Mouse (Mus musculus): Measurements from ENCODE around the gene Vmn1r191. TPM values are rescaled to one million over a fixed set of nuclear protein-coding genes. Genes with fewer than 3 reads are reported as not detected.

The Vmn1r191 gene
- polyA plus RNA-seq (2017; shearing (Covaris generic)), result not detected

DNA sequence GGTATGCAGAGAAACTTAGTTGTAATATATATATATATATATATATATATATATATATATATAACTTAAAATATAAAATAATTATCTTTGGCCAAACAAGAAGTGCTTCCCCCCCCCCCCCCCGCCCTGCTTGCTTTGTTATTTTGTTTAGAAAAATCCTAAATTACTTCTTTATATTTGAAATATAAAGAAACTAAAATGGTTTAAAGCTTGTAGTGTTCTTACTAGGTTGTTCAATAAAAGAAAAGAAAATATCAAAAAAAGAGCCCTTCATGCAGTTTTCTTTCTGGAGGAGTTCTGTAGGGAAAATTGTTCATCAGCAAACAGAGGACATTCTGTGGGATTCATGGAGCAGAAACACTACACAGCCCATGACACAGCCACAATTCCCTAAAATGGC, at the start of gene Vmn1r191:
Gene Vmn1r191 (minus strand): TSS at position 101 of the 400 bp plus-strand sequence.

DNA sequence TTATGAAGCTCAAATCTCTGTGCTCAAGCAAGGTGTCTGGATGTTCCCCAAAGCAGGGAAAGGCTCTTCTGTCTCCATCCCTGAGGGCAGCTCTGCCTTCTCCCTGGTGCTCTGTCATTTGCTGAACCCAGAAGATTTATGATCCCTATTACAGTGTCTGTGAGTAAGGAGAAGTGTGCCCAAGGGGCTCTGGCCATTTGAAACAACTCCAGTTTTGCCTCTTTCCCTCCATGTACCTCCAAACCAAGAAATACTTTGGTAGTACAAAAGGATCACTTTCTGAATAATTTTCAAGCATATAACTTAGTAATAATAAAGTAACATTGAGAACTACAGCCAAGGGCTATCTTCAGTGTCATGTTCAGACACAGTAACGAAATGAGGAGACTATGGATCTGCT, 39.3 kb upstream of the Vmn1r191 start, which contains the start of gene Vmn1r193:
Gene Vmn1r193 (minus strand): TSS at position 101 of the 400 bp plus-strand sequence.

DNA sequence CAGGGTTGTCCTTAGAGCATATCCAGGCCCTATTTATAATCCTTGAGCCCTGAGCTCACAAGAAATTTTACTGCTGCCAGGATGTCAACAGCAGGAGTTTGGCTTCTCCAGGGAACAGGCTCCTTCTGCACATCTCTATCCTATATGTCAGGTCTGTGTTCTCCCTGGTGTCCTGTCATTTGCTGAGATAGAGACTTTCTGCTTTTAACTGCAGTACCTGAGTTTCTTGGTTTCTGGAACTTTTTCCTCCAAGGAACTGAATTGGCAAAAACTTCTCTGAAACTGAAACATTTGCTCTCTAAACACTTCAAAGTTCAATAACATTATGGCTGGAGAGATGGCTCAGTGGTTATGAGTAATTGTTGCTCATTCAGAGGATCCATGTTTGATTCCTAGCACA, 7.3 kb upstream of the Vmn1r191 start, which contains the start of gene Vmn1r192:
Gene Vmn1r192 (minus strand): TSS at position 101 of the 400 bp plus-strand sequence.

Other genes starting within 250 kb of the Vmn1r191 start
- 0.24 TPM for gene Zfp184, start 238.9 kb downstream of the Vmn1r191 start, polyA plus RNA-seq (2017; shearing (Covaris generic))
- not detected for gene Pom121l2, start 202.8 kb downstream of the Vmn1r191 start, polyA plus RNA-seq (2017; shearing (Covaris generic))
- 0.20 TPM for gene Prss16, start 174.2 kb downstream of the Vmn1r191 start, polyA plus RNA-seq (2017; shearing (Covaris generic))
- not detected for gene Hist1h2ah, start 148.4 kb downstream of the Vmn1r191 start, polyA plus RNA-seq (2017; shearing (Covaris generic))
- not detected for gene Hist1h2bk, start 148.1 kb downstream of the Vmn1r191 start, polyA plus RNA-seq (2017; shearing (Covaris generic))
- 12.9 TPM for gene Hist1h4i, start 142.6 kb downstream of the Vmn1r191 start, polyA plus RNA-seq (2017; shearing (Covaris generic))
- 2.4 TPM for gene Hist1h2ag, start 141.0 kb downstream of the Vmn1r191 start, polyA plus RNA-seq (2017; shearing (Covaris generic))
- gene Hist1h2bj, start 140.8 kb downstream of the Vmn1r191 start, polyA plus RNA-seq (2017; shearing (Covaris generic)), result 3.9 TPM
- not detected for gene Vmn1r188, start 99.5 kb downstream of the Vmn1r191 start, polyA plus RNA-seq (2017; shearing (Covaris generic))
- not detected for gene Vmn1r189, start 78.1 kb downstream of the Vmn1r191 start, polyA plus RNA-seq (2017; shearing (Covaris generic))
- not detected for gene Vmn1r192, start 7.2 kb upstream of the Vmn1r191 start, polyA plus RNA-seq (2017; shearing (Covaris generic))
- not detected for gene Vmn1r193, start 39.2 kb upstream of the Vmn1r191 start, polyA plus RNA-seq (2017; shearing (Covaris generic))
- not detected for gene Vmn1r194, start 60.2 kb upstream of the Vmn1r191 start, polyA plus RNA-seq (2017; shearing (Covaris generic))
- not detected for gene Vmn1r195, start 86.6 kb upstream of the Vmn1r191 start, polyA plus RNA-seq (2017; shearing (Covaris generic))
- not detected for gene Vmn1r196, start 106.0 kb upstream of the Vmn1r191 start, polyA plus RNA-seq (2017; shearing (Covaris generic))
- gene Vmn1r197, start 140.6 kb upstream of the Vmn1r191 start, polyA plus RNA-seq (2017; shearing (Covaris generic)), result 0.06 TPM
- not detected for gene Vmn1r198, start 166.4 kb upstream of the Vmn1r191 start, polyA plus RNA-seq (2017; shearing (Covaris generic))
- gene Vmn1r199, start 195.8 kb upstream of the Vmn1r191 start, polyA plus RNA-seq (2017; shearing (Covaris generic)), result not detected
- gene Vmn1r200, start 206.4 kb upstream of the Vmn1r191 start, polyA plus RNA-seq (2017; shearing (Covaris generic)), result 0.20 TPM

Data from inflammation-experienced regulatory T-cells, adult 16 weeks (primary cell).